Mouse (Mus musculus): ENCODE results near the gene Pcdh20.

The Pcdh20 gene

GRCm38 (mm10) chr14:88470495-88471434 is at the start of gene Pcdh20:
TSS of gene Pcdh20 (minus strand) at chr14:88471396.
- DNase-seq (ENCODE audit: low read depth, low spot score): peak; percentile 77

- peak; percentile 29 for DNase-seq (ENCODE audit: low read depth, low spot score)
These were observed 8.7 kb upstream of the Pcdh20 start for GRCm38 (mm10) chr14:88479909-88480308.

- peak; percentile 34 for DNase-seq (ENCODE audit: low read depth, low spot score)
These were observed 1.2 kb downstream of the Pcdh20 start for GRCm38 (mm10) chr14:88469956-88470355.

GRCm38 (mm10) chr14:88469361-88469760 is 1.8 kb downstream of the Pcdh20 start:
- DNase-seq (ENCODE audit: low read depth, low spot score): peak; percentile 27

GRCm38 (mm10) chr14:88466416-88466815 is 4.8 kb downstream of the Pcdh20 start:
- peak; percentile 68 for DNase-seq (ENCODE audit: low read depth, low spot score)

GRCm38 (mm10) chr14:88464356-88464755 is 6.8 kb downstream of the Pcdh20 start:
- DNase-seq (ENCODE audit: low read depth, low spot score): no peak

GRCm38 (mm10) chr14:88463357-88463756 is 7.8 kb downstream of the Pcdh20 start:
- no peak for DNase-seq (ENCODE audit: low read depth, low spot score)

- no peak for DNase-seq (ENCODE audit: low read depth, low spot score)
These were observed 8.3 kb downstream of the Pcdh20 start for GRCm38 (mm10) chr14:88462944-88463343.

GRCm38 (mm10) chr14:88460705-88461104 is 10.5 kb downstream of the Pcdh20 start:
- DNase-seq (ENCODE audit: low read depth, low spot score): no peak

- DNase-seq (ENCODE audit: low read depth, low spot score): no peak
These were observed 27.9 kb downstream of the Pcdh20 start for GRCm38 (mm10) chr14:88443304-88443703.

- no peak for DNase-seq (ENCODE audit: low read depth, low spot score)
These were observed 41.8 kb downstream of the Pcdh20 start for GRCm38 (mm10) chr14:88429393-88429792.

- DNase-seq (ENCODE audit: low read depth, low spot score): no peak
These were observed 43.8 kb downstream of the Pcdh20 start for GRCm38 (mm10) chr14:88427370-88427769.

All from brain, adult 2 months (tissue).